Mouse (Mus musculus): ENCODE data around the gene RPS10-NUDT3. TPM values are rescaled to one million over a fixed set of nuclear protein-coding genes. Genes with fewer than 3 reads are reported as not detected.
A peak's percentile ranks its signal among the peaks of the same experiment; 100 is the strongest.

The RPS10-NUDT3 gene
- polyA plus RNA-seq, 1 experiment from 2014 or later: not detected

GRCm38 (mm10) chr17:27534718-27535117 lies 100.3 kb downstream of the RPS10-NUDT3 start:
- Histone ChIP-seq H3K9me3 (no peaks in the 10 kb centered on the region), H3K36me3 (no peaks in the 10 kb centered on the region), H3K4me3 (no peak overlapping the region), H3K27me3 (no peaks in the 10 kb centered on the region), H3K9ac (replicated peaks) (no peak overlapping the region), H3K4me1 (peaks cover 2% of the 10 kb centered on the region), H3K4me2 (replicated peaks) (no peak overlapping the region), H3K27ac (replicated peaks) (no peak overlapping the region)
- peak; percentile 70 for ATAC-seq (replicated peaks)
- WGBS: 3% methylated on average over 10 of the region's 10 CpGs

DNA sequence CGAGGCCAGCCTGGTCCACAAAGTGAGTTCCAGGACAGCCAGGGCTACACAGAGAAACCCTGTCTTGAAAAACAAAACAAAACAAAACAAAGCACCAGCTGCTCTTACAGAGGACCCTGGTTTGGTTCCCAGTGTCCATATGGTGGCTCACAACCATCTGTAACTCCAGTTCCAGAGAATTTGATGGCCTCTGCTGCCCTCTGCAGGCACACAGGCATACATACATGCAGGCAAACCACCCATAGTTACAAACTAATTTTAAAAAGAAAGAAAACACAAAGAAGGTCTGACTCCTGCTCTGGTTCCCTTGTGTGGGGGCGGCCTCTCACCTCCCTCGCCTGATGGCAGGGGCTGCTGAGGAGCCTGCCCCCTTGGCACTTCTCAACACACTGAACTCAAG lies 101.7 kb downstream of the RPS10-NUDT3 start:
- no peak overlapping the region for H3K9ac ChIP-seq (replicated peaks)
- H3K9me3 ChIP-seq: no peaks in the 10 kb centered on the region
- H3K36me3 ChIP-seq: no peaks in the 10 kb centered on the region
- H3K4me2 ChIP-seq (replicated peaks): no peak overlapping the region
- H3K27me3 ChIP-seq: no peaks in the 10 kb centered on the region
- no peak for ATAC-seq (replicated peaks)
- no peak overlapping the region for H3K4me3 ChIP-seq
- WGBS: 81% methylated on average over 3 of the region's 3 CpGs
- H3K27ac ChIP-seq (replicated peaks): no peak overlapping the region
- H3K4me1 ChIP-seq: peaks cover 2% of the 10 kb centered on the region

DNA sequence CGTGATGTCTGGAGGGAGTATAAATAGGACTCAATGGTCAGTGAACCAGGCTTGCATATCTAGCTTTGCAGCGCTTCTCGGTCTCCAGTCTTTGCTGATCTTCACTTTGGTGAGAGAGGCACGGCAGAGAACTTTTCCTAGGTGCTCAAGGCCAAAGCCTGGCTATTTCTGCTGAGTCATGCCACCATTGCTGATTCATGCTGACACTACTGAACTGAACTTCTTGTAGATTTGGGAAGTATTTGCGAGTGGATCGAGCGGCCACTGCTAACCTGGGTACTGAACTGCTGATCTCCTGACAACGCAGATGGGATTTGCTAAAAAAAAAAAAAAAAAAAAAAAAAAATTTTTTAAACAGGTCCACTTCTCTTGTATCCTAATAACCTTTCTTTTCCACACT lies 102.9 kb downstream of the RPS10-NUDT3 start:
- Histone ChIP-seq H3K9me3 (no peaks in the 10 kb centered on the region), H3K36me3 (no peaks in the 10 kb centered on the region), H3K27ac (replicated peaks) (no peak overlapping the region), H3K27me3 (no peaks in the 10 kb centered on the region), H3K9ac (replicated peaks) (no peak overlapping the region), H3K4me1 (peaks cover 2% of the 10 kb centered on the region), H3K4me3 (no peak overlapping the region), H3K4me2 (replicated peaks) (no peak overlapping the region)
- ATAC-seq (replicated peaks): no peak
- WGBS: 90% methylated on average over 8 of the region's 8 CpGs

Other genes starting within 250 kb of the RPS10-NUDT3 start
- 2.4 and 3.0 TPM in 2 replicates for gene Grm4, start 113.8 kb downstream of the RPS10-NUDT3 start, polyA plus RNA-seq (2015; fragmentation: Nextera tagmentation; extraction: Ambion mirVana)
- 106 and 121 TPM in 2 replicates for gene Hmga1, start 78.7 kb downstream of the RPS10-NUDT3 start, polyA plus RNA-seq (2015; fragmentation: Nextera tagmentation; extraction: Ambion mirVana)
- 34.8 and 37.4 TPM in 2 replicates for gene AI413582, start 69.5 kb downstream of the RPS10-NUDT3 start, polyA plus RNA-seq (2015; fragmentation: Nextera tagmentation; extraction: Ambion mirVana)
- 273 and 295 TPM in 2 replicates for gene Nudt3, start 11.7 kb downstream of the RPS10-NUDT3 start, polyA plus RNA-seq (2015; fragmentation: Nextera tagmentation; extraction: Ambion mirVana)
- gene Rps10, start 1.4 kb upstream of the RPS10-NUDT3 start, polyA plus RNA-seq (2015; fragmentation: Nextera tagmentation; extraction: Ambion mirVana): 578 and 580 TPM in 2 replicates
- 31.9 and 32.1 TPM in 2 replicates for gene Pacsin1, start 20.3 kb upstream of the RPS10-NUDT3 start, polyA plus RNA-seq (2015; fragmentation: Nextera tagmentation; extraction: Ambion mirVana)
- gene Spdef, start 93.7 kb upstream of the RPS10-NUDT3 start, polyA plus RNA-seq (2015; fragmentation: Nextera tagmentation; extraction: Ambion mirVana): 0.49 and 0.51 TPM in 2 replicates
- 10.6 and 10.8 TPM in 2 replicates for gene D17Wsu92e, start 185.4 kb upstream of the RPS10-NUDT3 start, polyA plus RNA-seq (2015; fragmentation: Nextera tagmentation; extraction: Ambion mirVana)
- gene Snrpc, start 202.9 kb upstream of the RPS10-NUDT3 start, polyA plus RNA-seq (2015; fragmentation: Nextera tagmentation; extraction: Ambion mirVana): 299 and 322 TPM in 2 replicates
- gene Uhrf1bp1, start 221.2 kb upstream of the RPS10-NUDT3 start, polyA plus RNA-seq (2015; fragmentation: Nextera tagmentation; extraction: Ambion mirVana): 5.2 and 5.3 TPM in 2 replicates

All from forebrain, embryonic 15.5 days (tissue).